Mouse (Mus musculus): ENCODE measurements around the gene Itk. TPM values are rescaled to one million over a fixed set of nuclear protein-coding genes. Genes with fewer than 3 reads are reported as not detected.

Gene Itk
- polyA plus RNA-seq, 1 experiment, result 1.1 TPM

DNA sequence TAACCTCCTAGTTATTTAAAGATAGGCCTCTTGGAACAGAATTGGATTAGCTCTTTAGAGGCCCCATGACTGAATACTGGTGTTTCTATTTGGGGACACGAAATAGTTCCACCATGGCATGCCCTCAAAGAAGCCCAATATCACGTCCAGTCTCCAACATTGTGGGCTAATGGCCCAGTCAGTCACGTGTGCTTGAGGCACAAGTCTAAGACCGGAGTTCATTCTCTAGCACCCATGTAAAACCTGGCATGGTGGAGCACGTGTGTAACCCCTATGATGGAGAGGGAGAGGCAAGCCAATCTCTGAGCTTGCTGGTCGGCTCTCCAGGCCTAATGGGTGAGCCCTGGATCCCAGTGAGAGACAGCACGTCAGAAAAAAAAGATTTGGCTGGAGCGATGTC, 113.1 kb downstream of the Itk start:
- WGBS, result 86% methylated on average over 8 of the region's 8 CpGs
- Histone ChIP-seq H3K36me3 (ENCODE audit: control insufficient read depth, insufficient read depth, low read length) (no peaks in the 10 kb centered on the region), H3K27ac (ENCODE audit: insufficient read depth, low read depth, low read length) (no peak overlapping the region), H3K4me3 (ENCODE audit: low read depth, low read length) (no peak overlapping the region), H3K4me1 (ENCODE audit: control insufficient read depth, insufficient read depth, insufficient read length, low read length) (no peaks in the 10 kb centered on the region), H3K27me3 (ENCODE audit: control insufficient read depth, insufficient read depth, low read length) (no peaks in the 10 kb centered on the region)
- TF ChIP-seq POLR2A (IDR thresholded peaks at IDR 0.05; ENCODE audit: low read depth, low read length) (no peak), CTCF (IDR thresholded peaks at IDR 0.05; ENCODE audit: extremely low read depth, insufficient read length, insufficient replicate concordance, low read depth, low read length) (no peak)

DNA sequence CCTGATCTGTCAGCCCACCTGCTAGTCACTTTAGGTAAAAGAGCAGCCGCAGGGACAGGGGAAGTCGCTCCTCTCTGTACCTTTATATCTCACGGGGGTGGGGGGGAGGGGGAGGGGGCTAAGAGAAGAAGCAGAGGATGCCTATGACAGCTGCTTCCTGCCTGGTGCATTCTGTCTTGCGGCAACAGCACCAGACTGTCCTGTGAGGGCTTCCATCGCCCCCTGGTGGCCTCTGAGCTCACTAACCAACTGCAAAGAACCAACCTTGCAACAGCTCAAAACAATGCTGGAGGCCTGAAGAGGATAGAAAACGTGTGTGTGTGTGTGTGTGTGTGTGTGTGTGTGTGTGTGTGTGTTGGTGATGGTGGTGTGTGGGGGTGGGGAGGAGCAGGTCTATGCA, 114.0 kb downstream of the Itk start:
- Histone ChIP-seq H3K36me3 (ENCODE audit: control insufficient read depth, insufficient read depth, low read length) (no peaks in the 10 kb centered on the region), H3K4me3 (ENCODE audit: low read depth, low read length) (no peak overlapping the region), H3K4me1 (ENCODE audit: control insufficient read depth, insufficient read depth, insufficient read length, low read length) (no peaks in the 10 kb centered on the region), H3K27ac (ENCODE audit: insufficient read depth, low read depth, low read length) (no peak overlapping the region), H3K27me3 (ENCODE audit: control insufficient read depth, insufficient read depth, low read length) (no peaks in the 10 kb centered on the region)
- WGBS, result 12% methylated on average over 6 of the region's 6 CpGs
- TF ChIP-seq POLR2A (IDR thresholded peaks at IDR 0.05; ENCODE audit: low read depth, low read length) (no peak), CTCF (IDR thresholded peaks at IDR 0.05; ENCODE audit: extremely low read depth, insufficient read length, insufficient replicate concordance, low read depth, low read length) (peak; percentile 51)

Other genes starting within 250 kb of the Itk start
- 0.49 and 0.89 TPM in 2 replicates for gene Nipal4, start 223.0 kb downstream of the Itk start, polyA plus RNA-seq (2012; rRNA removed)
- gene Fndc9, start 154.0 kb downstream of the Itk start, polyA plus RNA-seq (2012; rRNA removed), result not detected in 2 replicates
- gene Cyfip2, start 76.7 kb downstream of the Itk start, polyA plus RNA-seq (2012; rRNA removed), result 3.3 and 3.8 TPM in 2 replicates
- gene Fam71b, start 7.0 kb upstream of the Itk start, polyA plus RNA-seq (2012; rRNA removed), result 0.33 and 0.38 TPM in 2 replicates
- 4.4 and 11.4 TPM in 2 replicates for gene Med7, start 47.4 kb upstream of the Itk start, polyA plus RNA-seq (2012; rRNA removed)
- 0.57 and 0.76 TPM in 2 replicates for gene Havcr2, start 65.4 kb upstream of the Itk start, polyA plus RNA-seq (2012; rRNA removed)
- gene Gm12169, start 134.7 kb upstream of the Itk start, polyA plus RNA-seq (2012; rRNA removed), result not detected in 2 replicates
- gene BC053393, start 182.0 kb upstream of the Itk start, polyA plus RNA-seq (2012; rRNA removed), result not detected in 2 replicates
- not detected in 2 replicates for gene Dppa1, start 239.7 kb upstream of the Itk start, polyA plus RNA-seq (2012; rRNA removed)